Mouse (Mus musculus) brain, adult 10 weeks (tissue): Measurements from ENCODE around the gene Tbck. TPM values are rescaled to one million over a fixed set of nuclear protein-coding genes. Genes with fewer than 3 reads are reported as not detected.

Source experiments
- polyA plus RNA-seq: library from polyadenylated mRNA; stranded (reverse); fragments of 350-450 nt; fragmentation: Illumina TruSeq; extraction: RNeasy Lipid Tissue Mini Kit (QIAGEN cat#74804); gene quantifications from one replicate; pipeline ENCODE4 v1.2.3, GENCODE M21; 2015; ENCODE audit warnings: low read depth, low replicate concordance

Gene Tbck
- 10.8 TPM for polyA plus RNA-seq

GRCm38 (mm10) chr3:132683447-132684230 lies at the start of gene Tbck:
TSS of gene Tbck (plus strand) at chr3:132684144.

GRCm38 (mm10) chr3:132684231-132684928 lies 436 bp downstream of the Tbck start, which contains the start of gene Aimp1:
TSS of gene Aimp1 (minus strand) at chr3:132684370.

Other genes with a start within 250 kb of the Tbck start
- gene Gimd1, start 54.3 kb upstream of the Tbck start, polyA plus RNA-seq = not detected
- gene Aimp1, start 226 bp downstream of the Tbck start, polyA plus RNA-seq = 102 TPM